Mouse (Mus musculus) spleen, adult 12 weeks (tissue): ENCODE results near the gene Ly6g5c.

ENCODE experiments used
- DNase-seq: peaks from one replicate; pipeline ENCODE4 v3.0.0; 2022; ENCODE audit warnings: low spot score

The Ly6g5c gene

GRCm38 (mm10) chr17:35080710-35081109 is 27.4 kb upstream of the Ly6g5c start:
- no peak for DNase-seq

- no peak for DNase-seq
Observed at GRCm38 (mm10) chr17:35082841-35083576, 25.1 kb upstream of the Ly6g5c start.

GRCm38 (mm10) chr17:35083929-35084497 is 24.1 kb upstream of the Ly6g5c start:
- DNase-seq: no peak

GRCm38 (mm10) chr17:35085208-35085865 is 22.7 kb upstream of the Ly6g5c start, which contains the start of gene Ly6g6f:
TSS of gene Ly6g6f (minus strand) at chr17:35085610.
- no peak for DNase-seq

GRCm38 (mm10) chr17:35088151-35088550 is 19.9 kb upstream of the Ly6g5c start:
- no peak for DNase-seq

- DNase-seq: peak; percentile 93
Observed at GRCm38 (mm10) chr17:35088825-35089644, 19.0 kb upstream of the Ly6g5c start, which contains the start of gene Abhd16a. TSS of gene Abhd16a (plus strand) at chr17:35089263.

- peak; percentile 61 for DNase-seq
Observed at GRCm38 (mm10) chr17:35090166-35090932, 17.7 kb upstream of the Ly6g5c start.

- DNase-seq: no peak
Observed at GRCm38 (mm10) chr17:35092403-35093198, 15.5 kb upstream of the Ly6g5c start.

- DNase-seq: no peak
Observed at GRCm38 (mm10) chr17:35094475-35095365, 13.4 kb upstream of the Ly6g5c start.

- DNase-seq: no peak
Observed at GRCm38 (mm10) chr17:35096597-35096996, 11.5 kb upstream of the Ly6g5c start.

GRCm38 (mm10) chr17:35097164-35097655 is 10.9 kb upstream of the Ly6g5c start:
- no peak for DNase-seq

- no peak for DNase-seq
Observed at GRCm38 (mm10) chr17:35100196-35100765, 7.8 kb upstream of the Ly6g5c start.

GRCm38 (mm10) chr17:35101161-35101560 is 6.9 kb upstream of the Ly6g5c start:
- no peak for DNase-seq

- DNase-seq: no peak
Observed at GRCm38 (mm10) chr17:35102299-35102698, 5.8 kb upstream of the Ly6g5c start.

- DNase-seq: no peak
Observed at GRCm38 (mm10) chr17:35103221-35103690, 4.8 kb upstream of the Ly6g5c start.

- no peak for DNase-seq
Observed at GRCm38 (mm10) chr17:35104079-35104478, 4.0 kb upstream of the Ly6g5c start.

- DNase-seq: peak; percentile 42
Observed at GRCm38 (mm10) chr17:35104754-35105153, 3.3 kb upstream of the Ly6g5c start.

- DNase-seq: no peak
Observed at GRCm38 (mm10) chr17:35105740-35106389, 2.2 kb upstream of the Ly6g5c start.
